Mouse (Mus musculus): ENCODE data around the gene Klhl3. TPM values are rescaled to one million over a fixed set of nuclear protein-coding genes. Genes with fewer than 3 reads are reported as not detected.

Gene Klhl3
- polyA plus RNA-seq, 1 experiment = 5.6 TPM

DNA sequence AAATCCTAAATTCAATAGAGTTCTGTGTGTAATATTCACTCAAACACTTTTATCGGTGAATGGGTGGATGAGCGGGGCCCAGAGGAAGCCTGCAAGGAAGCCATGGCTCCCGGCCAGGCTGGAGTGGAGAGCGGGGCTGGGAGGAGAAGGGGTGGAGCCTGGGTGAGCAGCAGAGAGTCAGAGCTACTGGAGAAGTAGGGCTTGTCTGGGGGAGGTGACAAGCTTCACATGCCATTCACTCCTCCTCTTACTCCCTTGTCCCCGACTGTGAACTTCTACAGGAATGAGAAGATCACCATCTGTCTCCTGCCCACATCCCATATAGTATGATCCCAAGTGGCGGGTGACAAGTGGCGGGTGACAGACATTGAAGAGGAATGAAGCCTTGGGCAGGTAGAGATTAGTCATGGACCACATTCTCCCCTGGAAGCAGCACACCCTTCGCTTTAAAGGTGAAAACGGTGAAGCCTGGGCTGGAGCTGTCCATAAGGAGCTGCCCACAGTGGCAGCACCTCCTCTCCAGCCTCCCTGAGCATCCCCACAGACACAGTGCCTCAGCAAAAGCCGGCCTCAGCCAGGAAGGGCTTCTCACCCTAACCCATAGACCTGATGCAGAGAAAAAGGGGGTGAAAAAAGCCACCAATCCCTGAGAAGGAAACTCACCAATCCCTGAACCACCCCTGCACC, 77.8 kb downstream of the Klhl3 start:
- Histone ChIP-seq H3K36me3 (ENCODE audit: control insufficient read depth, insufficient read depth, low read length) (no peaks in the 10 kb centered on the region), H3K27ac (ENCODE audit: control insufficient read depth, insufficient read depth, low read depth, low read length) (no peak overlapping the region), H3K27me3 (ENCODE audit: control insufficient read depth, insufficient read depth, low read length) (no peaks in the 10 kb centered on the region), H3K4me3 (ENCODE audit: control insufficient read depth, low read depth, low read length) (no peak overlapping the region), H3K4me1 (ENCODE audit: control insufficient read depth, insufficient read depth, low read length) (no peaks in the 10 kb centered on the region; the same call in 1 of the 2 replicates)
- no peak for TF ChIP-seq CTCF (IDR thresholded peaks at IDR 0.05; ENCODE audit: control insufficient read depth, insufficient read depth, insufficient replicate concordance, low read depth, low read length)
- TF ChIP-seq POLR2A (IDR thresholded peaks at IDR 0.05; ENCODE audit: control insufficient read depth, low read depth, low read length) = no peak

DNA sequence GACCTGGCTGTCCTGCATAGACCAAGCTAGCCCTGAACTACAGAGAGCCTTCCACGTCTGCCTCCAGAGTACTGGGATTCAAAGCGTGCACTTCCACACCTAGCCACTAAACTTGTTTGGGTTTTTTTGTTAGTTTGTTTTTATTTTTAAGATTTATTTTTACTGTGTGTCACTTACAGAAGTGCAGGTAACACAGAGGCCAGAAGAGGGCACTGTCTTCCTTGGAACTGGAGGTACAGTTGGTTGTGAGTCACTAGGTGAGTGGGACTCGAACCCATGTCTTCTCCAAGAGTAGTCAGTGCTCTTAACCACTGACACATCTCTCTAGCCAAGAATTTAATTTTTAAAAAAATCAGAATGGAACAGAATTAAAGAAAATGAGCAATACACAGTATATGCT, 78.4 kb downstream of the Klhl3 start:
- Histone ChIP-seq H3K27ac (ENCODE audit: control insufficient read depth, insufficient read depth, low read depth, low read length) (no peak overlapping the region), H3K27me3 (ENCODE audit: control insufficient read depth, insufficient read depth, low read length) (no peaks in the 10 kb centered on the region), H3K36me3 (ENCODE audit: control insufficient read depth, insufficient read depth, low read length) (no peaks in the 10 kb centered on the region), H3K4me1 (ENCODE audit: control insufficient read depth, insufficient read depth, low read length) (no peaks in the 10 kb centered on the region; the same call in 1 of the 2 replicates), H3K4me3 (ENCODE audit: control insufficient read depth, low read depth, low read length) (no peak overlapping the region)
- TF ChIP-seq CTCF (IDR thresholded peaks at IDR 0.05; ENCODE audit: control insufficient read depth, insufficient read depth, insufficient replicate concordance, low read depth, low read length) = no peak
- no peak for TF ChIP-seq POLR2A (IDR thresholded peaks at IDR 0.05; ENCODE audit: control insufficient read depth, low read depth, low read length)

DNA sequence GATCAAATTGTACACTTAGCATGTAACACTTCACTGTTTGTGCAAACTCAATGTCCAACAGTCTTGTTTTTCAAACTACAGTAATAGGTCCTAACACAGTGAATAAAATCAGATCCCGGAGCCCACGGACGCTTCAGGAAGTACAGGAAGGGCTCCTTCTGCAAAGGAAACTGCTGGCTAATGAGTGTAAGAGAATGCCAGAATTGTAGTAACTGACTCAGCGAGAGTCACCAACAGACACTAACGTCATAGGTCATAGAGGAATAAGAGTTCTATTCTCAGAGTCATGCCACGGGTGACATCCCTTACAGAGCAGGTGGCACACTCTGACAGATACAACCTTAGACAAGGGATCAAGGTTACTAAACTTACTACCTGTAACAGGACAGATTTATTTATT, 78.9 kb downstream of the Klhl3 start:
- Histone ChIP-seq H3K4me3 (ENCODE audit: control insufficient read depth, low read depth, low read length) (no peak overlapping the region), H3K4me1 (ENCODE audit: control insufficient read depth, insufficient read depth, low read length) (no peaks in the 10 kb centered on the region; the same call in 1 of the 2 replicates), H3K27ac (ENCODE audit: control insufficient read depth, insufficient read depth, low read depth, low read length) (no peak overlapping the region), H3K36me3 (ENCODE audit: control insufficient read depth, insufficient read depth, low read length) (no peaks in the 10 kb centered on the region), H3K27me3 (ENCODE audit: control insufficient read depth, insufficient read depth, low read length) (no peaks in the 10 kb centered on the region)
- TF ChIP-seq CTCF (IDR thresholded peaks at IDR 0.05; ENCODE audit: control insufficient read depth, insufficient read depth, insufficient replicate concordance, low read depth, low read length) (no peak), POLR2A (IDR thresholded peaks at IDR 0.05; ENCODE audit: control insufficient read depth, low read depth, low read length) (no peak)

GRCm38 (mm10) chr13:58031755-58032154, 81.6 kb downstream of the Klhl3 start:
- Histone ChIP-seq H3K27ac (ENCODE audit: control insufficient read depth, insufficient read depth, low read depth, low read length) (no peak overlapping the region), H3K4me3 (ENCODE audit: control insufficient read depth, low read depth, low read length) (no peak overlapping the region), H3K4me1 (ENCODE audit: control insufficient read depth, insufficient read depth, low read length) (no peaks in the 10 kb centered on the region; the same call in 1 of the 2 replicates), H3K27me3 (ENCODE audit: control insufficient read depth, insufficient read depth, low read length) (no peaks in the 10 kb centered on the region), H3K36me3 (ENCODE audit: control insufficient read depth, insufficient read depth, low read length) (no peaks in the 10 kb centered on the region)
- no peak for TF ChIP-seq POLR2A (IDR thresholded peaks at IDR 0.05; ENCODE audit: control insufficient read depth, low read depth, low read length)
- peak; percentile 95 for TF ChIP-seq CTCF (IDR thresholded peaks at IDR 0.05; ENCODE audit: control insufficient read depth, insufficient read depth, insufficient replicate concordance, low read depth, low read length)

GRCm38 (mm10) chr13:58027115-58027514, 86.3 kb downstream of the Klhl3 start:
- H3K27me3 ChIP-seq (ENCODE audit: control insufficient read depth, insufficient read depth, low read length) = no peaks in the 10 kb centered on the region
- no peaks in the 10 kb centered on the region; the same call in 1 of the 2 replicates for H3K4me1 ChIP-seq (ENCODE audit: control insufficient read depth, insufficient read depth, low read length)
- no peaks in the 10 kb centered on the region for H3K36me3 ChIP-seq (ENCODE audit: control insufficient read depth, insufficient read depth, low read length)
- TF ChIP-seq POLR2A (IDR thresholded peaks at IDR 0.05; ENCODE audit: control insufficient read depth, low read depth, low read length) = no peak
- TF ChIP-seq CTCF (IDR thresholded peaks at IDR 0.05; ENCODE audit: control insufficient read depth, insufficient read depth, insufficient replicate concordance, low read depth, low read length) = no peak
- H3K4me3 ChIP-seq (ENCODE audit: control insufficient read depth, low read depth, low read length) = no peak overlapping the region
- no peak overlapping the region for H3K27ac ChIP-seq (ENCODE audit: control insufficient read depth, insufficient read depth, low read depth, low read length)

GRCm38 (mm10) chr13:58025701-58026414, 87.5 kb downstream of the Klhl3 start:
- no peaks in the 10 kb centered on the region for H3K27me3 ChIP-seq (ENCODE audit: control insufficient read depth, insufficient read depth, low read length)
- no peaks in the 10 kb centered on the region for H3K4me1 ChIP-seq (ENCODE audit: control insufficient read depth, insufficient read depth, low read length)
- no peak overlapping the region for H3K27ac ChIP-seq (ENCODE audit: control insufficient read depth, insufficient read depth, low read depth, low read length)
- no peaks in the 10 kb centered on the region for H3K36me3 ChIP-seq (ENCODE audit: control insufficient read depth, insufficient read depth, low read length)
- no peak overlapping the region for H3K4me3 ChIP-seq (ENCODE audit: control insufficient read depth, low read depth, low read length)
- TF ChIP-seq POLR2A (IDR thresholded peaks at IDR 0.05; ENCODE audit: control insufficient read depth, low read depth, low read length) (no peak), CTCF (IDR thresholded peaks at IDR 0.05; ENCODE audit: control insufficient read depth, insufficient read depth, insufficient replicate concordance, low read depth, low read length) (no peak)

DNA sequence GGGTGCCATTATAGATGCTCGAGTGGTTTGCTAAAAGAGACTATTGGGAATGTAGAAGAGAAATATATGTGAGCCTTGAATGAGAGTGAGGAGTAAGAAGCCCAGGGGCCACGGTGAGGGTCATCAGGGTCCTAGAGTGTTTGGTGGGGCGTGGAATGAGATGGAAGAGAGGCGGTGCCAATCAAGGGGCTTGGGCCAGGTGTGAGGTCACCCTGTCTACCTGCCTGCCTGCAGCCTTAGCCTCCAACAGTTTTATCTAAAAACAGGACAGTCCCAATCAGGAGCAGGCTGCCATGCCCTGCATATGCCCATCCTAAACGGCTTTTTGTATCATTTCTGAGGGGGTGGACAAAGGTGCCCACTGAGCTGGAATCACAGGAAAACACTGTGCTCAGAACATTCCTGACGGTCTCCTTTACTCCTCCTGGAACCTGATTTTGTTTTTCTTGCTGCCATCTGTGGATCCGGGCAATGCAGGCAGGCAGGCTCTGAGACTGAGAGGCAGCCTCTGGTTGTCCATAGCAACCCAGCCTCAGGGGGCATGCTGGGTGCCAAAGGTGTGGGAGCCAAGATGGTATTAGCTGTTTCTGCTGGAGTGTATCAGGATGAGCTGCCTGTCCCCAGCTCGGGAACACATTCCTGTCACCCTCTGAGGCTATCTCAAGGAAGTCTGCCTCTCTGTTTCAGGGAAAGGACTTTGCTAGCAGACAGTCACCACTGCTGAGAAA, 89.5 kb downstream of the Klhl3 start:
- no peak for TF ChIP-seq CTCF (IDR thresholded peaks at IDR 0.05; ENCODE audit: control insufficient read depth, insufficient read depth, insufficient replicate concordance, low read depth, low read length)
- no peak for TF ChIP-seq POLR2A (IDR thresholded peaks at IDR 0.05; ENCODE audit: control insufficient read depth, low read depth, low read length)
- no peak overlapping the region for H3K27ac ChIP-seq (ENCODE audit: control insufficient read depth, insufficient read depth, low read depth, low read length)

More for the DNA sequence above, 89.5 kb downstream of the Klhl3 start:
- Histone ChIP-seq H3K4me3 (ENCODE audit: control insufficient read depth, low read depth, low read length) (no peak overlapping the region), H3K36me3 (ENCODE audit: control insufficient read depth, insufficient read depth, low read length) (no peaks in the 10 kb centered on the region), H3K4me1 (ENCODE audit: control insufficient read depth, insufficient read depth, low read length) (no peaks in the 10 kb centered on the region), H3K27me3 (ENCODE audit: control insufficient read depth, insufficient read depth, low read length) (no peaks in the 10 kb centered on the region)
